Mouse (Mus musculus) gastrocnemius, postnatal 10 days (tissue): Measurements from ENCODE around the gene Fbxo44. TPM values are rescaled to one million over a fixed set of nuclear protein-coding genes. Genes with fewer than 3 reads are reported as not detected.
"Not testable (repeated sequence)": the region's sequence is repeated elsewhere in the genome, so short reads cannot be mapped to it uniquely, and the experiment has no call there.

ENCODE experiments used
- DNase-seq: peaks from one replicate; pipeline ENCODE4 v3.0.0; 2021; ENCODE audit warnings: mixed read lengths
- total RNA-seq, 2 experiments: library from RNA; stranded (reverse); gene quantifications; 2 replicates each; pipeline ENCODE4 v1.2.3; 2021

Gene Fbxo44
- total RNA-seq, 2 experiments from 2014 or later = 0.75 to 1.6 TPM

DNA sequence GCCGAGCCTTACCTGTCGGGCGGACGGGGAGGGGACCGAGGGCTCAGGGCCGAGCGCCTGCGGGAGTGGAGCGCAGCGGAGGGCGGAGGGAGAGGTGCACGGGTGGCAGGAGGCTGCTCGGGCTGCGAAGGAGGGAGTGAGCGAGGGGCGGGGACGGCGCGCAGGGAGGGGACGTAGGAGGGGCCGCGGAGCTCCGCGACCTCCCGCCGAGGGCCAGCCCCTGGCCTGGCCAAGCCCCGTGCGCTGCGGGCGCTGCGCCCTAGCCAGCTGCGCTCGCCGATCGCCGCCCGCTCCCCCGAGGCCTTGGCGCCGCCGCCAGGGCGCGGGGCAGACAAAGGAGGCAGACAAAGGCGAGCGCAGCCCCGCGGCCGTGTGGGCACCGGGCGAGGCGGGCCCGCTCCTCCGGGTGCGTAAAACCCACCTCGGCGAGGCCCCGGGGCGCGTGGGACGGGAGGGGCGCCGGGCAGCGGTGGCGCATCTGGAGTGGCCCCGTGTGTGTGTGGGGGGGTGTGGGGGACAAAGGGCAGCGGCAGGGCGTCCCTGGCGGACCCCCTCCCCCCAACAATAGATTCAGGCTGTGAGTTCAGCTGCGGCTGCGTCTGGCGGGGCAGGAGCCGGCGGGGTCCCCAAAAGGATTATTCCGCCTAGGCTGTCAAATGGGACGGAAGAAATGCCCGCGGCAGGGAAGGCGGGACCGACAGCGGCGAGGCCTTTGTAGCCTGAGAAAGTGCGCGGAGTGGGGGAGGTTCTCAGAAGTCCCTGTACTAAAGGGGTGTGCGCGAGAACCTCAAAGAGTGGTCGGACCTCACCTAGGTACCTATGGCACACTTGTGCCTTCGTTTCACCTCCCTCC, 29.5 kb downstream of the Fbxo44 start, which contains the start of gene Draxin:
Draxin (minus strand) TSS at position 138 of the 853 bp plus-strand sequence.
- peak; percentile 36 for DNase-seq

DNA sequence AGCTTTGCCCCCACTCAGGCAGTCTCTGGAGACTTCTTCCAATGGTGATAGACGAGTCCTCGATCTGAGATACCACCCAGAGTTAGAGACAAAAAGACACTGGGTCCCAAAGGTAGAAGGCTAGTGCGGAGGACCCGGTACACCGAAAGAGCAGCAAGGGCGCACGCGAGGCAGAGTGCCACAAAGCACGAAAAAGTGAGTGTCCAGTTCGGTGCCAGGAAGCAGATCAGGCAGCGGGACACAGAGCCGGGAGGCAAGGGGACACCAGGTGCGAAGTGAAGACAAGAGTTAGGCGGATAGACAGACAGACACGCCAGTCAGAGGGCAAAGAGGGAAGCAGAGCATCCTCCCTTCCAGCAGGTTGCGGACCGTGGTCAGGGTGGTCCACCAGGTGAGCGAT, 30.1 kb downstream of the Fbxo44 start, which contains the start of gene Mad2l2:
Mad2l2 (plus strand) TSS at position 252 of the 400 bp plus-strand sequence.
- DNase-seq = no peak

DNA sequence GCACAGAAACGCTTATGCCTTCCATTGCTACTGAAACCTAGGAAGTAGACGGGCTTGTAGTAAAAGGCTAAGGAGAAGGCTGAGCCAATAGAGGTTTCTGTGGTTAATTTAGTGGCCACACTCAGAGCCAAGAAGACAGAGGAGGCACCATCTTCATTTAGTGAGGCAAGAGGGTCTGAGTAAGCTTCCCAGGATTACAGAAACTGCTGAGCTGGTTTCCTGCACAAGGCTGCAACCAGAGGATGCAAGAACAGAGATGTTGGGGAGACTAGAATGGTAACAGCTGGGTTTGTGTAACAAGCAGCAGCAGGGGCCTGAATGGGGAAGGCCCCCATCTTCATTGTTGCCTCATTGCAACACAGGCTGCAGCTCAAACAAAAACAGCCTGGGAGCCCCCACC, 31.6 kb downstream of the Fbxo44 start:
- no peak for DNase-seq

DNA sequence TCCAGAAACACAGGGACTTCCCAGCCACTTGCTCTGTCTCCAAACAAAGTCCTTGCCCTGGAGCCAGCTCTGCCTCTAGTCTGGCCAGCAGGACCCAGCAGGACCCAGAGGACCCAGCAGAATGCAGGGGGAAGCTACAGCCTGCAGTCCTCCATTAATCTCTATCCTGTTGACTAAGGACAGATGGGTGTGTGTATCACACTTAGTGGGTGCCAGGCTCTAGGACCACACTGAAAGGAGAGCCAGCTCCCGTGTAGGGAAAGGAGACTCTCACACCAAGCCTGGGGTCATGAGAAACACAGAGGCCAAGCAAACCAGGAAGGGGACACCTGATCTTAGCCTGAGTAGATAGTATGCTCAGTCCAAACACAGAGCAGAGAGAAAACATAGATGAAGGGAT, 32.0 kb downstream of the Fbxo44 start:
- DNase-seq = no peak

DNA sequence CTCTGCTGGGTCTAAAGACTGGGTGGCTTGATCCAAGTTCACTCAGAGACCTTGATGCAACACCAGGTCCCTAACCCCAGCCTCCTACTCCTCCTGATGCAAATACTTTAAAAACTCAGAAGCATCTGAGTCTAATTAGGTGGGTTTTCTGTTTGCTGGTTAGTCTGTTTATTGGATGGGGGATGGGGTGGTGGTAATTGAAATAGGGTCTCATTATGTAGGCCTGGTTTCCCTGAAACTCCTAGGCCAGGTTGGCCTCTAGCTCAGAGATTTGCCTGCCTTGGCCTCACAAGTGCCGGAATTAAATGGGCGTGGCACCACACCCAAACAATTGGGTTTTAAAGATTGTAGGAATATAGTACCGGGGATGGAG, 37.6 kb downstream of the Fbxo44 start:
- no peak for DNase-seq

DNA sequence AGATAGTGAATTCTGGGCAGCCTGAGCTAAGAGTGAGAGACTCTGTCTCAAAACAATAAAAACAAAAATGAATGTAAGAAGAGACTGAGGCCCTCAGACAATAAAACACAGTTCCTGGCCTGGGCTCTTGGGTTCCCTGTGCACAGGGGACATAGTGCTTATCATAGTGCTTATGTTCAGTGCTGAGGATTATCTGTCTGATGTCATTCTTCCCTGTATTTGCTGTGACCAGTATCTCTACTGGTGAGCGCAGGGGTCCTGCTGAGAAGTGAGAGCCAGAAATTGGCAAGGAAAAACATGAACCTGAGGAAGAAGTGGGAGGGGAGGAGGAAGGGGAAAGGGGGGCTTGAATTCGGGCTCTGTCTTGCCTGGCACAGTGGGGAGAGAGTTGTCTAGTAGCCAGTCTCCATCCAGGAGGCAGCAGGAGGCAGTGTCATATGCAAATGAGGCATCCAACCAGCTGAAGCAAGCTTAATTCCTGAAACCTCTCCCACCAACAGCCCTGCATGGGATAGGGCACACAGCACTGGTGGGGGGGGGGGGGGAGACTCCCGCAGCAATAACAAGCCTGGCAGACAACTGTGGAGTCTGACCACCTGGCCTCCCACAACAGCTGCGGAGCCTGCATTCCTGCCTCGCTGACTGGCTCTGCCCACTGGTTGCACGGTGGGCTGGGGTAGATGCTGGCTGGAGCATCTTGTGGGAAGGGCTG, 38.1 kb downstream of the Fbxo44 start:
- no peak for DNase-seq

DNA sequence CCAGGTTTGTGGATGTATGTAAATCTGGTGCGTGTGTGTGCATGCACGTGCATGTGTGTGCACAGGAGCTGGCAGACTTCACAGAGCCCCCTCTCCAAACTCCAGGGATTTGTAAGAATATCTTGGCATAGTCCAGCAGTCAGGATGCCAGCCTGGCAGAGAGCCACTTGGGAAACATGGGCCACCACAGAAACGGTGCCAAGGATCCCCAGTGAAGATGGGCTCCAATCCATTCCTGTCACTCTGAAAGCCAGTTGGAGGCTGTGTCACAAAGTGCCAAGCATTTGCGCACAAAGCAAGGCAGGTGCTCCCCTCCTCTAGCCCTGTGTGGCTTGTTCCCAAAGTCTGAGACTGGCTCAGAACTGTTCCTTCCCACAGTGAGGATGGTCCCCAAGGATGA, 38.9 kb downstream of the Fbxo44 start:
- peak; percentile 45 for DNase-seq

DNA sequence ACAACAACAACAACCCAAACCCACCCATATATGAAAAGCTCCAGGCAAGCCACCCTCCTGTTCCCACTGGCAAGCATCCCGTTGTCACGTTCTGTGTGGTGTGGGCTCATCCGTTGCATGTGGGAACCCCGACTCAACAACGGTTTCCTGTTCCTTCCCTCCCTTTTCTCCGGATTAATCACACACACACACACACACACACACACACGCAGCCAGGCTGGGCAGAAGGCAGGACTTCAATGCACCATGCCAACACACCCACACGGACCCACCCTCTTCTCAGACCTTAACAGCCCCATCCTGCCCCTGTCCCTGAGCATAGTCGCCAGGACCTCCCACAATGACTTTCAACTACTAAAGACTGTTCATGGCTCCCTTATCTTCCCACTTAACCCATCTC, 39.7 kb downstream of the Fbxo44 start:
- no peak for DNase-seq

DNA sequence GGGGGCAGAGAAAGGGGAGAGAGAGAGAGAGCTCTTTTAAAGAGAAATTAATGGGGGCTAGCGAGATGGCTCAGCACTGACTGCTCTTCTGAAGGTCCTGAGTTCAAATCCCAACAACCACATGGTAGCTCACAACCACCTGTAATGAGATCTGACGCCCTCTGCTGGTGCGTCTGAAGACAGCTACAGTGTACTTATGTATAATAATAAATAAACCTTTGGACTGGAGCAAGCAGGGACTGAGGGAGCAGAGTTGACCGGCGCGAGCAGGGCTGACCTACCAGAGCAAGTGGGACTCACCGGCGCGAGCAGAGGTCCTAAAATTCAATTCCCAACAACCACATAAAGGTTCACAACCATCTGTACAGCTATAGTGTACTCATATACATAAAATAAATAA, 40.7 kb downstream of the Fbxo44 start:
- not testable (repeated sequence) for DNase-seq

DNA sequence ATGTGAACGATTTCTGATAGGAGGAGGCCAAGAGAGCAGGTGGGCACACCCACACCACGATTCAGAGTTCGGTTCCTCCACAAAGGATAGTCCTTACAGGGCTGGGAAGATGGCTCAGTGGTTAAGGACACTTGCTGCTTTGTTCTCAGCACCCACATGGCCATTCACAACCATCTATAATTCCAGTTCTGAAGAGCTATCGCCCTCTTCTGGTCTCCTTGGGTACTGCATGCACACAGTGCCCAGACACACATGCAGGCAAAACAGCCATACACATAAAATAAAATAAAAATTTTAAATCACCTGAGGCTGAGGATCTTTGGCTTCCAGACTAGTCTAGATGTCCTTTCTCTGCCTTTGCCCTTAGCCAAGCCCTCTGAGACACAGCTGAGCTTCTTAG, 42.9 kb downstream of the Fbxo44 start:
- no peak for DNase-seq

DNA sequence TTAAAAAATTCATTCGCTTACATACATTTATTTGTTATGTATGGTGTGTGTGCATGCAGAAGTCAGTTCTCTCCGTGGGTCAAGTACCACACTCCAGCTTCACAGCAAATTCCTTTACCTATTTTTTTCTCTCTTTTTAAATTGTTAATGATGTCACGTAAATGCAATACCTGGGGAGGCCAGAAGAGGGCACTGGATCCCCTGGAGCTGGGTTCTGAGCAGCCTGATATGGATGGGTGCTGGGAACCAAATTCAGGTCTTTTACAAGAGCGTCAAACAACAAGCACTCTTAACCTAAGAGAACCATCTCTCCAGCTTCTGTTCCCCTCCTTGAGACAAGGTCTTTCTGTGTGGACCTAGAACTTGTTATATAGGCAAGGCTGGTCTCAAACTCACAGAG, 43.6 kb downstream of the Fbxo44 start:
- no peak for DNase-seq

DNA sequence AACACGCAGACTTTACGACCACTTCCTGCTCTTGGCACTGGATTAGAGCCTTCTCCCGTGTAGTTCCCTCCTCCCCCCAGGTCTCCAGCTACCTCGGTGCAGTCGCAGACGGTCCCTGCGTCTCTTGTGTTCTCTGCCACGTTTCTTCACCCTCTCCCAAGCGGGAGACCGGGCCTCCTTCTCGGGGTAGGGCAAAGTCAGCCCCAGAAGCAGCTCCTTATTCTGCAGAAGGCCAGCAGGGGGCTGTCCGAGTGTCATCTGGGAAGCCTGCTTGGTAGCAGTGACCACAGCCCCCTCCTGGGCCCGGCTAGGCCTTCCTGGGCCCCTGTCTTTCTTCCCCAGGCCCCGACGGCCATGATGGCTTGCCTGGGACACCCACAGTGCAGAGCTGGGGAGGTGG, 44.8 kb downstream of the Fbxo44 start:
- DNase-seq = peak; percentile 32

DNA sequence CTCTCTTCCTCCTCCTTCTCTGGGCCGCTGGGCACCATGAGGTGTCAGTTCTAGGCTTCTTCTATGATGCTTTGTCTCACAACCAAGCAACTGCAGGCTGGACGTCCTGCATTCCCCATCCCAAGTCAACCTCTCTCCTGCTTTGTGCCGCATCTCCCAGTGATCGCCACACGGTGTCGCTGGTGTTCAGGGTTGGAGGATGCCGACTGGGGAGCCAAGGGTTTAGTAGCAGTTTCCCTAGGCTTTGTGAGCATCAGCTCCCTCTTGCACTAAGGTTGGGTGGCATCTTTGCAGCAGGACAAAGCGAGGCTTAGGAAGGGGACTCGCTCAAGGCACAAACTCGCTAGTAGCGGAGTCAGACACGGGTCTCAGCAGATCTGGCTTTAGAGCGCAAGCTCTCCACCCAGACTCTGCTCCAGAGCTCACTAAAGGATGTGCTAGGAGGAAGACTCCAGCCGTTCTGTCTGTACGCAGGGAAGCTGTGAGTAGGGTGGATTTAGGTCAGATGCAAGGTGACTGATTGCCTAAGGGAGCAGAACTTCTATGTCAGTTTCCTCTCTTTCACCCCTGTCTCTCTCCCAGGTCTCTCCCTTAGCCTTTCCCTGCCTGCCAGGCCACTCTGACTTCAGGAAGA, 45.4 kb downstream of the Fbxo44 start:
- peak; percentile 88 for DNase-seq

DNA sequence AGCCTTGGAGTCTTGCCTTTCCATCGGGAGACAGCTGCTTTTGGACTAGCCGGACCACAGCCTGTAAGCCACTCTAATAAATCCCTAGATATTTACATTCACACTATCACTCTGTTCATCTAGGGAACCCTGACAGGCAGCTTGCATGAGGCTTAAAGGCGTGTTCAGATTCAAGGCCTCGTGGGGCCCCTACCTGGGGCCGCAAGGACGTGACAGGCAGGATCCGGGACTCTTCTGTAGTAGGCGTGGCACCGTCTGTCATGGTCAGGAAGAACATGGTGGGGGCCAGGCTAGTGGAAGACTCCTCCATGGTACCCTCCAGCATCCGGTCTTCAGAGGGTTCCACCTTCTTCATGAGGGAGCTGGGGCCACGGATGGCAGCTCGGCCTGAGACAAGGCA, 47.8 kb downstream of the Fbxo44 start:
- DNase-seq = no peak

DNA sequence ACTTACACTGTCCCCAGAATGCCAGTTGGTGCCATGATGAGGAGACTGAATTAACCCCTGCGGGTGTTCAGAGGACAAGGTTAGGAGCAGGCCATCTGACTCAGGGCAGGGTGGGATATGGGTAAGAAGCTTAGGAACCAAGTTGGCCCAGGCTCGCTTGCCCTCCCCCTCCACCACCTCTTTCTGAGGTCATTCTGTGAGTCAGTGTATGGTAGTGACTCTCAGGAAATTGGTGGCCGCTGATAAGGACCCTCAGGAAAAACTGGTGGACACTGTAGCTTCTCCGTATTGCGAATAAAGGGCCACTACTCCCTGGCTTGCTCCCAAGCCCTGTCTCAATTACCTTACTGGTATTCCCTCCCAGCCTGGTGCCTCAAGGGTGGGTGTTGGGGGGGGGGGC, 51.1 kb downstream of the Fbxo44 start:
- DNase-seq = no peak

DNA sequence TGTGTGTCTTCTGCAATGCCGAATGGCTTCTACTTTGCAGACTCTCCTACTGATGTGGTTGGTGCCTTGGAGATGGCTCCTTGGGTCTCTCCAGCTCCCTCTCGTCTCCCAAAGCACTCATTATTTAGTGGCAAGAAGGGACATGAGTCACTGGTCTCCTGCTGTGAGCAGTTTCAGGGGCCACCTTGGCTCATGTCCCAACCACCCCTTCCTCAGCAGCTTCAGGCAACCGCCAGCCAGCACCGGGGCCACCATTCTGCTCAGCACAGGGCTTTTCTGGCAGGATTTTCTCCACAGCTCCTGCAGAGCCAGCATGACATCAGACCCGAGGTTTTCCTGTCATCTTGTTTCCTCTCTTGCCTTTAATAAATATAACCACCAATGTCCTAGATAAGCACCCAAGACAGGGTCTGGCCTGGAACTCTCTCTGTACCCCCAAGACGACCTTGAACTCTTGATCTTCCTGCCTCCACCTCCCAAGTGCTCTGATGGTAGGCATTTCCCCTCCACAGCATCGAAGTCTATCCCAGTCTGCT, 51.6 kb downstream of the Fbxo44 start:
- no peak for DNase-seq

DNA sequence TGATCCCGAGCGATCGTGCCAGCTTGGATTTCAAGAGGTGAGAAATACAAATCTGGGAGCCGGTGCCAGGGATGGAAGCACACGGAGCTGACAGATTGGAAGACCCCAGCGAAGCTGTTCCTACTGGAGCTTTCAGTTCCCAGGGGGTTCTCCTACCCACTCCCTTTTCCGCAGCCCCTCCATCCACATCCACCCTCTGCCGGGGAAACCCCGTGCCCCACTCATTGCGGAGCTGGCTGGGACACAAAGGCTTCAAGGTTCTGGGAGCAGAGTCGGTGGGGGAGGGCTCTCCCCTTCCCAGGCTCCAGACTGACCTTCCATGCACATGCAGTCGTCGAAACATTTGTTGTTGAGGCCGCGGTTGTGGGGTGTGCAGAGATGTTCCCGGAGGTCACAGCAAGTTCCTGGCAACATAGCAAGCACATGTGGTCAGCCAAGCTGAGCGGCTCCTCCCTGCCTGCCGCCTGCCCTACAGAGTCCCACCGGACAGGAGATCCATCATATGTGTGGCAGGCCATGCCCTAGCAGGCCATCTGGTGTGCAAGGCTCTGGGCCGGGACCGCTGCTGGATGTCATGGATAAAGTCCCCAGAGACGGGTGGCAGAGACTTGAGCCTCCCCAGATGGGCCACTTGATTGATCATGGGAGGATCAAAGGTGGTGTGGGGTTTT, 52.5 kb downstream of the Fbxo44 start:
- no peak for DNase-seq

DNA sequence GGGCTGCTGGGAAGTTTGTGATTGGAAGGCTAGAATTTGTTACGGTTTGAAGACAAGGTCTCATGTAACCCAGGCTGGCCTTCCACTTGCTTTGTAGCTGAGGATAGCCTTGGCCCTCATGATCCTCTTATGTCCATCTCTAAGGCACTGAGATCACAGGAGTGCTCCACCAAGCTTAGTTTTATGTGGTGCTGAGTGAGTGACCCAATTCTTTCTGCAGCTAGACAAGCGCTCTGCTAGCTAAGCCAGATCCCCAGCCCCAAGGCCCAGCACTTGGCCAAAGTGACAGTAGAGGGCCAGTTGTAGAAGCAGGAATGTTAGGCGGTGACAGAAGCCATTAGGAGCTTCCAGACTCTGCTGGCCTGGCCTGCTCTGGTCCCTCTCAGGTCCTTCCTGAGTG, 56.1 kb downstream of the Fbxo44 start:
- DNase-seq = no peak
